Mouse (Mus musculus) midbrain, embryonic 13.5 days (tissue): ENCODE data around the gene Dchs2. TPM values are rescaled to one million over a fixed set of nuclear protein-coding genes. Genes with fewer than 3 reads are reported as not detected.
"Not testable (repeated sequence)": the region's sequence is repeated elsewhere in the genome, so short reads cannot be mapped to it uniquely, and the experiment has no call there.

Experiments
- ATAC-seq: fragments of 200-750 bp; cut with Nextera tagmentation; 2 replicates; pipeline ENCODE4 v1.8.0; 2017; ENCODE audit warnings: mild to moderate bottlenecking, moderate TSS enrichment, moderate library complexity
- H3K27ac ChIP-seq: fragments of 300-500 bp; sonication (generic); 2 replicates; pipeline ENCODE4 v1.5.1; 2015; ENCODE audit warnings: inconsistent platforms, mild to moderate bottlenecking, moderate library complexity
- H3K27me3 ChIP-seq: fragments of 300-500 bp; sonication (generic); 2 replicates; pipeline ENCODE4 v1.6.1; 2015; ENCODE audit warnings: mild to moderate bottlenecking, inconsistent platforms
- H3K36me3 ChIP-seq: fragments of 300-500 bp; sonication (generic); 2 replicates; pipeline ENCODE4 v1.6.1; 2015; ENCODE audit warnings: mild to moderate bottlenecking, inconsistent platforms
- H3K4me1 ChIP-seq: fragments of 300-500 bp; sonication (generic); replicated peaks from 2 replicates; pipeline ENCODE4 v1.6.1; 2015; ENCODE audit warnings: inconsistent platforms
- H3K4me2 ChIP-seq: fragments of 300-500 bp; sonication (generic); replicated peaks from 2 replicates; pipeline ENCODE4 v1.6.1; 2015; ENCODE audit warnings: moderate library complexity, mild to moderate bottlenecking, inconsistent platforms
- H3K4me3 ChIP-seq: fragments of 300-500 bp; sonication (generic); replicated peaks from 2 replicates; pipeline ENCODE4 v1.5.1; 2015; ENCODE audit warnings: mild to moderate bottlenecking, inconsistent platforms
- H3K9ac ChIP-seq: fragments of 300-500 bp; sonication (generic); replicated peaks from 2 replicates; pipeline ENCODE4 v1.6.1; 2015; ENCODE audit warnings: mild to moderate bottlenecking, inconsistent platforms
- H3K9me3 ChIP-seq: fragments of 300-500 bp; sonication (generic); 2 replicates; pipeline ENCODE4 v1.6.1; 2016; ENCODE audit warnings: mild to moderate bottlenecking, inconsistent platforms
- WGBS: fragments of 180-500 bp; shearing (Covaris S2); methylation state at CpG from one replicate; pipeline ENCODE4 v1.1.7; 2015; 5-methylcytosine and 5-hydroxymethylcytosine counted together
- polyA plus RNA-seq: library from polyadenylated mRNA; unstranded; fragments of >200 nt; fragmentation: Nextera tagmentation; extraction: Ambion mirVana; gene quantifications from 2 replicates; pipeline ENCODE4 v1.2.1, GENCODE M21; 2015

The Dchs2 gene
- polyA plus RNA-seq, 1 experiment from 2014 or later = 0.38 TPM

DNA sequence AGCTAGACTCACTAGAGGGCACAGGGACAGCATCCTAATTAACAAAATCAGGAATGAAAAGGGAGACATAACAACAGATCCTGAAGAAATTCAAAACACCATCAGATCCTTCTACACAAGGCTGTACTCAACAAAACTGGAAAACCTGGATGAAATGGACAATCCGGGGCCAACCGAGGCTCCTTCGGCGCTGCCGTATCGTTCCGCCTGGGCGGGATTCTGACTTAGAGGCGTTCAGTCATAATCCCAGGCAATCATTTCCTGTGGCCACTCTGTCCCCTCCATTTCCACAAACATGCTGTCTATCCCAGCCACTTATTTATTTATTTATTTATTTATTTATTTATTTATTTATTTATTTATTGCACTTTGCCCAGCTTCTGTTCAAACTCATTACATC, 3.8 kb upstream of the Dchs2 start:
- H3K27ac ChIP-seq, H3K4me2 ChIP-seq, ATAC-seq, H3K36me3 ChIP-seq, H3K9ac ChIP-seq, H3K4me3 ChIP-seq, H3K9me3 ChIP-seq: not testable (repeated sequence)
- WGBS = 96% methylated on average over 9 of the region's 9 CpGs
- peaks cover 25% of the 10 kb centered on the region for H3K4me1 ChIP-seq
- peaks cover 43% of the 10 kb centered on the region for H3K27me3 ChIP-seq

DNA sequence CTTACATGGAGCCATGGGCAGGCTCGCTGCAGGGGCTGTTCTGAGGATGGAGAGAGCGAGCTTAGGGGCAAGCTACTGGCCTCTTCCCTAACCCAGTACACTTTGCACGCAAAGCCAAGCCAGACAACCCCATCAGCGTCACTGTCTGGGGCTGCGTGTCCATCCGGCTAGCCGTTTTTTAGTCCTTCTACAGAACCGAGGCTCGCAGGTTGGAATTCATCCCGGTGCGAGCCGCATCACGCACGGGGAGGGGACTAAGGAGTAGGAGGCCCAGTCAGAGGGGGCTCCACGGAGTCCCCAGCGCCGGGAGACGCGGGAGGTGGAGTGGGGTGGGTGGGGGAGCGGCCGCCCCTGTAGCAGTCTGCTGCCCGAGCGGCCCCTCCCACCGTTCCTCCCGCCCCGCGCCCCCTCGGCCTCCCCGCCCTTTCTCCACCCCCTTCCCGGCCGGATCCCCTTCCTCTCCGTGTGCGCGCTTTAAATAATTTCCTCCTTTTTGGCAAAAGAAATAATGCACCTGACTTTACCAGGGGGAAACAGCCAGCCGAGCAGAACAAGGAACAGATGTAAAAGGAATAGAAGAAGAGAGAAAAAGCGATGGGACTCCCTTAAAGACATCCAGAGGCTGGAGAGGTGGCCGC, 541 bp upstream of the Dchs2 start:
- peak overlapping the region; percentile 66 for H3K4me3 ChIP-seq
- no peak overlapping the region for H3K27ac ChIP-seq
- H3K9ac ChIP-seq = peak overlapping the region; percentile 69
- peaks cover 68% of the 10 kb centered on the region for H3K27me3 ChIP-seq
- H3K4me2 ChIP-seq = peak overlapping the region; percentile 100
- H3K4me1 ChIP-seq = peaks cover 33% of the 10 kb centered on the region
- no peaks in the 10 kb centered on the region for H3K9me3 ChIP-seq
- under 1% methylated on average over 33 of the region's 37 CpGs for WGBS
- H3K36me3 ChIP-seq = no peaks in the 10 kb centered on the region
- peak; percentile 85 for ATAC-seq

DNA sequence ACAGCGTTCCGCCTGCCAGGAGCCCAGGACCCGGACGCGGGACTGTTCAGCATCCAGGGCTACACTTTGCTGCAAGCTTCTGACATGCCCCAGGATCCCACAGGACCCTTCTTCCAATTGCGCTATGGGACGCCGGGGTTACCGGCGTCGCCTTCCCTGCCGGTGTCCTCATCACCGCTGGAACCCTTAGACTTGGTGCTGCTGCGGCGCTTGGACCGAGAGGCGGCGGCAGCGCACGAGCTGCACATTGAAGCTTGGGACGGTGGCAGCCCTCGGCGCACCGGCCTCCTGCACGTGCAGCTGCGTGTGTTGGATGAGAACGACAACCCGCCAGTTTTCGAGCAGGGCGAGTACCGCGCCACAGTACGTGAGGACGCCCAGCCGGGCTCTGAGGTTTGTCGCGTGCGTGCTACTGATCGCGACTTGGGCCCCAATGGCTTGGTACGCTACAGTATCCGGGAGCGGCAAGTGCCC, 738 bp downstream of the Dchs2 start:
- peak overlapping the region; percentile 69 for H3K9ac ChIP-seq
- no peaks in the 10 kb centered on the region for H3K9me3 ChIP-seq
- peaks cover 68% of the 10 kb centered on the region for H3K27me3 ChIP-seq
- H3K4me3 ChIP-seq = peak overlapping the region; percentile 66
- under 1% methylated on average over 43 of the region's 43 CpGs for WGBS
- H3K36me3 ChIP-seq = no peaks in the 10 kb centered on the region
- peaks cover 33% of the 10 kb centered on the region for H3K4me1 ChIP-seq
- H3K27ac ChIP-seq = no peak overlapping the region
- ATAC-seq = peak; percentile 55
- H3K4me2 ChIP-seq = peak overlapping the region; percentile 100

DNA sequence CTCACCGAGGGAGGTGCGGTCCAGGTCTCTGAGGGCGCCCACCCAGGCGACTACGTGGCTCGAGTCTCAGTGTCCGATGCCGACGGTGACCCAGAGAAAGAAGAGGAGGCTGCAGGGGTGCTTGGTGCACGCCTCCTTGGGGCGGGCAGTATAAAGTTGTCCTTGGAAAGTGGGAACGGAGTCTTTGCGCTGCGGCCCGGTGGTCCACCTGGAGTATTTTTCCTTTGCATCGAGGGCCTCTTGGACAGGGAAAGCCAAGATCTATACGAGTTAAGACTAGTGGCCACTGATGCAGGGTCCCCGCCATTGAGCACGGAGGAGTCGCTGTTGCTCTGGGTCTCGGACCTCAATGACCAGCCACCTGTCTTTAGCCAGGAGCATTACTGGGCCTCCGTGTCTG, 1.4 kb downstream of the Dchs2 start:
- peak; percentile 25; the same call in 1 of the 2 replicates for ATAC-seq
- Histone ChIP-seq H3K27ac (no peak overlapping the region), H3K27me3 (peaks cover 68% of the 10 kb centered on the region), H3K4me3 (peak overlapping the region; percentile 66), H3K9ac (peak overlapping the region; percentile 69), H3K9me3 (no peaks in the 10 kb centered on the region), H3K4me1 (peaks cover 33% of the 10 kb centered on the region), H3K36me3 (no peaks in the 10 kb centered on the region), H3K4me2 (peak overlapping the region; percentile 100)
- WGBS = 4% methylated on average over 22 of the region's 22 CpGs

DNA sequence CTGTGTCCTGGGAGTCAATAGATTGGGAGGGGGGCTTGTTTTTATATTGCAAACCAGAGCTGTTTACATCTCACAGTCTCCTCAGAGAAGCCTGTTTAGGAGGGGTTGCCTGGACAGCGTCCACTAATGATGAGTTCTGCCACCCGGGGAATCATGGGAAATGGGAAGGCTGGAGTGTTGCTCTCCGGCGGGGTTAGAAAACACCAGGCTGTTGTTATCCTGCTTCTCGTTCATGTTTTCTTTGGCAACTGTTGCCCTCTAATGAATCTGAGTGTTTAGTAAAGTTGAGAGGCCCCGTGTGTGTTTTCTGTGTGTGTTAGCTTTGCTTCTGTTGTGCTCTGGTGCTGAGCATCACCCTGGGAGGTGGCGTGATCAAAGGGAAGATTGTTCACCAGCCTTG, 8.7 kb downstream of the Dchs2 start:
- no peak overlapping the region for H3K27ac ChIP-seq
- H3K4me2 ChIP-seq = no peak overlapping the region
- H3K4me3 ChIP-seq = no peak overlapping the region
- H3K27me3 ChIP-seq = 0 out of 2 replicates have a peak, but pooled peaks cover 4% of the 10 kb centered on the region
- ATAC-seq = no peak
- H3K36me3 ChIP-seq = no peaks in the 10 kb centered on the region
- WGBS = 61% methylated on average over 7 of the region's 7 CpGs
- H3K4me1 ChIP-seq = no peaks in the 10 kb centered on the region
- H3K9ac ChIP-seq = no peak overlapping the region
- H3K9me3 ChIP-seq = no peaks in the 10 kb centered on the region

DNA sequence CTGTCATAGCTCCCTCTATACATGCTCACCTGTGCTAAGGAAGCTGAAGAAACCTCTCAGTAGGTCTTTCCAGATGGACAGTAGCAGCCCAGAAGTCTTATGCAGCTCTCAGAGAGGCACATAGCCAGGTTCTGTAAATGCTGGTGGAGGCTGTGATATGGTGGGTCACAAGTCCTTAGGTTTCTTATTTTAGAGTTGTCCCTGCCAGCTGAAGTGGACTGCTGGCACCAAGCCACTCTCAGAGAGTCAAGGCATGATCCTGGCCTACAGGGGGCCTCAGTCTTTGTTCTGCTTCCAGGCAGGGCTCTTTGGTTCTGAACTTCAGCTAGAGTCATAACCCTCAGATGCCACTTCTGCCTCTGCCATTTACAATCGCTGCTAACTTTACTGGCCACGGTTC, 11.1 kb downstream of the Dchs2 start:
- H3K9me3 ChIP-seq = no peaks in the 10 kb centered on the region
- H3K4me3 ChIP-seq = no peak overlapping the region
- no peak overlapping the region for H3K4me2 ChIP-seq
- no peak overlapping the region for H3K27ac ChIP-seq
- H3K36me3 ChIP-seq = no peaks in the 10 kb centered on the region
- H3K4me1 ChIP-seq = no peaks in the 10 kb centered on the region
- no peaks in the 10 kb centered on the region for H3K27me3 ChIP-seq
- no peak overlapping the region for H3K9ac ChIP-seq
- 93% methylated on average over 2 of the region's 2 CpGs for WGBS
- ATAC-seq = no peak

DNA sequence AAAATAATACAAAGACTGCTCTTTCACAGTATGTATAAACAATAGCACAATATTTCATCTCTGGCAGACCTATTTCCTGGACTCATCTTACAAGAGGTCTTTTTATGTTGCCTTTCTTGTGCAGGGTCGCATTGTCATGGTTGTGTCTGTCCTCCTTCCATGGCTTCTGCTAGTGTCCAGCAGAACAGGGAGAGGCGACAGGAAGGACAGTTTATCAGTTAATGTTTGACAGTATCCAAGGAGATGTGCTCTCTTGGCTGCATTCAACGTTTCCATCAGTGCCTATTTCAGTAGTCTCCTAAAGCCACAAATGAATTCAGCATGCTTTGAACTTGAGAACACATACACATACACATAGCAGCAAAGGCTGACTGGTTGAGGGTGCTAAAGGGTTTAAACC, 17.9 kb downstream of the Dchs2 start:
- no peak for ATAC-seq
- H3K9me3 ChIP-seq = no peaks in the 10 kb centered on the region
- no peak overlapping the region for H3K27ac ChIP-seq
- no peaks in the 10 kb centered on the region for H3K27me3 ChIP-seq
- no peaks in the 10 kb centered on the region for H3K36me3 ChIP-seq
- 84% methylated on average over 3 of the region's 3 CpGs for WGBS
- no peak overlapping the region for H3K9ac ChIP-seq
- H3K4me2 ChIP-seq = no peak overlapping the region
- peaks cover 12% of the 10 kb centered on the region for H3K4me1 ChIP-seq
- no peak overlapping the region for H3K4me3 ChIP-seq

DNA sequence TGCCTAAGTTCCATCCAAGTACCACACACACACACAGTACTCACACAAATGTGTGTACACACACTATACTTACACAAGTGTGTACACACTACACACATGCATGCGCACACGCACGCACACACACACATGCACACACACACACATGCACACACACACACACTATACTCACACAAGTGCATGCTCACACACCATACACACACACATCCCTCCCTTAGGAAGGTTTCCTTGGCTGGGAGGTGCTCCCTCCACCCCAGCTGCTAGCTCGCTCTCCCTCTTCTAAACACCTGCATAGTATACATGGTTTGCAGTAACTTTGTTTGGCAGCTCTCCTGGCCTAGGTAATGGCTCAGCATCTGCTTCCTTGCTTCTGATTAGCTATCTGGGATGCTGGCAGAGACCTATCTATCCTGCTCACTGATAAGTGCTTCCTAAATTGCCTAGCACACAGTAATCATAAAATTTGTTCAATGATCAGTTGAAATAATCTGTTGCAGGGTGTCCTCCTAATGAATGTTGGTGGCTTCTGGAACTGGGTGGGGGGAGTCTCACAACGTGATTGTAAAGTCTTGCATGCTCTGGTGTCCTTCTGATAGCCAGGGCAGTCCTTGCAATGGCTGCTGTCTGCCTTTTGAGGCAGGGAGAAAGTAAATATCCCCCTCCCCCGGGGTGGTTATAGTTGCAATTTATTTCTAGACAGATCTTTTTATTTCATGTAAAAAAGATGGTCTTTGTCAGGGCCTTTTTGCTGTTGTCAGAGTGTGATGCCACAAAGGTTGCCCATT, 19.7 kb downstream of the Dchs2 start:
- Histone ChIP-seq H3K9me3 (no peaks in the 10 kb centered on the region), H3K27ac (peak overlapping the region; percentile 8; the same call in 1 of the 2 replicates), H3K4me3 (no peak overlapping the region), H3K36me3 (no peaks in the 10 kb centered on the region), H3K9ac (no peak overlapping the region), H3K27me3 (no peaks in the 10 kb centered on the region), H3K4me2 (no peak overlapping the region), H3K4me1 (peaks cover 12% of the 10 kb centered on the region)
- ATAC-seq = no peak
- WGBS = 79% methylated on average over 6 of the region's 6 CpGs

DNA sequence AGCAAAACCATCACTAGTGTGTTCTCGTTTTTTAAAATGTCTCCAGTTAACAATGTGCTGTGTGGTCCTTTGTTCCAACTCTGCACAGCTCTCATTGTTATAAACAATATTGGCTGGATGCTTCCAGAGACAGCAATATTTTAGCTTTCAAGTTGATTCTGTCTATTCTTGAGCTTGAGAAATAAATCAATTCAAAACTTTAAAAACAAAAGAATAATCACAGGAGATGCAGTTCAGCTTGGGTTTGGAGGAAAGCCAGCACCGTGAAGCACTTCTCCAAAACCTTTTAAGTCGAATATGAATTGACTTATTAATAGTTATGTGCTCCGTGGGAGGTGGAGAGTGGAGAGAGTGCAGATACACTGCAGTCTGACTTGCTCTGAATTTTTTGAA, 20.3 kb downstream of the Dchs2 start:
- H3K9me3 ChIP-seq = no peaks in the 10 kb centered on the region
- no peak overlapping the region for H3K4me3 ChIP-seq
- H3K36me3 ChIP-seq = no peaks in the 10 kb centered on the region
- WGBS = 32% methylated on average over 4 of the region's 4 CpGs
- peaks cover 12% of the 10 kb centered on the region for H3K4me1 ChIP-seq
- H3K27me3 ChIP-seq = no peaks in the 10 kb centered on the region
- 0 out of 2 replicates have a peak overlapping the region, but pooled peaks have one; percentile 8 for H3K27ac ChIP-seq
- ATAC-seq = 0 out of 2 replicates have a peak, but pooled peaks have one; percentile 40
- H3K4me2 ChIP-seq = no peak overlapping the region
- H3K9ac ChIP-seq = no peak overlapping the region

DNA sequence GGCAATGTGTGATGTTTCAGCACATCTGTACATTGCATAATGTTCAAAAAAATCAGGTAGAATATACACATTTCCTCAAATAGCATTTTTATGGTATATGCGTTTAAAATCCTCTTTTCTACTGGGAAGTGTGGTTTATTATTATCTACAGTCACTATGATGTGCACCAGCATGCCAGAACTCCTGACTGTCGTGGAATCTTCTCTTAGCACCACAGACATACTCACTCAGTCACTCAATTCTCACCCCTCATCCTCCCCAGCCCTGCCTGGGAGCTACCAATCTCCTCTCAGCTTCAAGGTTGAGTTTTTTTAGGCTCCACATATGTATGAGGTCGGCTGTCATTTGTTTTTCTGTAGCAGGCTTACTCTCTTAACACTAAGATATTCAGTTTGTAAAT, 20.8 kb downstream of the Dchs2 start:
- 77% methylated on average over 3 of the region's 3 CpGs for WGBS
- H3K4me2 ChIP-seq = no peak overlapping the region
- H3K4me1 ChIP-seq = peaks cover 12% of the 10 kb centered on the region
- no peak overlapping the region for H3K9ac ChIP-seq
- H3K9me3 ChIP-seq = no peaks in the 10 kb centered on the region
- H3K36me3 ChIP-seq = no peaks in the 10 kb centered on the region
- H3K4me3 ChIP-seq = no peak overlapping the region
- H3K27ac ChIP-seq = no peak overlapping the region
- no peak for ATAC-seq
- H3K27me3 ChIP-seq = no peaks in the 10 kb centered on the region

DNA sequence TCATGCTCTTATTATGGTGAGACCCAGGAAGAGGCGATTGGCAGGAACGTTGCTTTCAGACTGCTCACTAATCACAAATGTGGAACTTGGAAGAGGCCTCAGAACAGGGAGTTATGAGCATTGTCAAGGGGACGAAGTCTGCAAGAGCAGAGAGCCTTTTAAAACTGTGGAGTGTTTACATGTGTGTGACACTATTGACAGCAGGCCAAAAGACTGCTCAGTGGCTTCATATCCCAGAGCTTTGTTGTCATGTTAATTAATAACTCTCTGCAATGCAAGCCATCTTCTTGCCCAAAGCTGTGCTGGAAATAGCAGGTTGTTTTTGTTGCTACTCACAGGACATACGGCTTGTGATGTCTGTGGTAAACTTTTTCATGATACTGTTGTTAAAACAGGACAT, 27.9 kb downstream of the Dchs2 start:
- no peak overlapping the region for H3K4me3 ChIP-seq
- H3K9me3 ChIP-seq = no peaks in the 10 kb centered on the region
- H3K27me3 ChIP-seq = no peaks in the 10 kb centered on the region
- no peaks in the 10 kb centered on the region for H3K36me3 ChIP-seq
- H3K9ac ChIP-seq = no peak overlapping the region
- no peak overlapping the region for H3K4me2 ChIP-seq
- ATAC-seq = 0 out of 2 replicates have a peak, but pooled peaks have one; percentile 37
- H3K27ac ChIP-seq = no peak overlapping the region
- H3K4me1 ChIP-seq = peaks cover 6% of the 10 kb centered on the region; the same call in 1 of the 2 replicates
- 44% methylated on average over 4 of the region's 4 CpGs for WGBS

DNA sequence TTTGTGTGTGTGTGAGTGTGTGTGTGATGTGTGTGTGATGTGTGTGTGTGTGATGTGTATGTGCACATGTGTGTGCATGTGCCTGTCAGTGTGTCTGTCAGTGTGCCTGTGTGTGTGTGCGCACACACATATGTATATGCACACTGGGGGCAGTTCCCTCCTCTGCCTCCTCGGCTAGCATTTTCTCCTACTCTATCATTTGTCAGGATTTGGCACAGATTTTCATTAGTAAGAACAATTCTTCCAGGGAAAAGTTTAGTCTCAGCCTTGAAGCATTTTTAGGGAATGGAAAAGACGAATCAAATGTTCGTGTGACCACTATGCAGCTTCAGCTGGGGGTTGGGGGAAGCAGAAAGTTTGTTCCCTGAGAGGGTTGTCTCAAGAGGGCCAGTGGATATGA, 28.4 kb downstream of the Dchs2 start:
- 76% methylated on average over 4 of the region's 4 CpGs for WGBS
- ATAC-seq = no peak
- H3K4me3 ChIP-seq = no peak overlapping the region
- no peaks in the 10 kb centered on the region for H3K27me3 ChIP-seq
- H3K27ac ChIP-seq = no peak overlapping the region
- no peaks in the 10 kb centered on the region for H3K9me3 ChIP-seq
- H3K36me3 ChIP-seq = no peaks in the 10 kb centered on the region
- no peak overlapping the region for H3K9ac ChIP-seq
- no peak overlapping the region for H3K4me2 ChIP-seq
- peaks cover 7% of the 10 kb centered on the region; the same call in 1 of the 2 replicates for H3K4me1 ChIP-seq
